Comparison of ENCODE assay signal across 10 mouse cellular contexts in the genomic region with DNA sequence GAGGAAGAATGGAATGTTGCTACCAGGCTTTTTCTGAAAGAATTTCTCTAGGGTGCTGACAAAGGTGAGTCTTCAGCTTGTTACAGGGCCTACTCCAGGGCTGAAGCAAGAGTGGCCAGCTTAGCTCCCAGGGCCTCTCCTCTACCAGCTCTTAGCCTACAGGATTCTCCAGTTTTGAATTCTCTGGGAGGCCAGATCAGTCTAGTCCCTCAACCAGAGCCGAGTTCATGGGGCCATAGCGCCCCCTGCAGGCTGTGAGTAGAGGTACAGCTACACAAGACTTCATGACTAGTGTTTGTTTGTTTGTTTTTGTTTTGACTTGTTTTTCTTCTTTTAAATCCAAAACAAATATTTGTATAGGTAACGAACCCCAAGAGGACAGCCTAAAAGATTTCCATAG.
A peak's percentile ranks its signal among the peaks of the same experiment; 100 is the strongest.
DNase-seq lines count a peak whose midpoint lies in the region; ATAC-seq lines count a peak whose summit lies in the region.
"Had no signal": no experiment of that assay in that cellular context is flagged by ENCODE, and none has a peak within 500 bp of the region (broad histone marks: within the 10 kb centered on the region; RNA-seq: fewer than 3 reads in every experiment).

No protein-coding gene starts in this region.

- no peaks in the 10 kb centered on the region for H3K36me3 ChIP-seq in kidney, embryonic 15.5 days
- H3K36me3 ChIP-seq: limb, embryonic 12.5 days; stomach, embryonic 15.5 days had no signal

- peak; percentile 23 for DNase-seq in kidney, adult 18-20 months
- DNase-seq in adrenal gland, adult 2 months = peak; percentile 33
- DNase-seq in embryo, embryonic 9.5 days (ENCODE audit: extremely low spot score) = peak; percentile 51
- peak; percentile 23 to 28 for DNase-seq in left cerebral cortex, postnatal 36 days (ENCODE audit: low spot score in 2 of 2)
- peak; percentile 34 to 58 for DNase-seq in right cerebral cortex, postnatal 10 days (ENCODE audit: low spot score in 2 of 2)

- intact Hi-C loops in left cerebral cortex, postnatal 36 days (cut with DNase I) = loop anchor here (1.0 to 5.0 kb wide), 2 partner anchors 161 to 265 kb away; a partner anchor contains a TSS

- ATAC-seq in kidney, embryonic 15.5 days (replicated peaks; ENCODE audit: low FRiP score) = no peak
- ATAC-seq in CD4-positive, CD25-positive, alpha-beta regulatory T cell, adult 4 months = peak; percentile 72
- ATAC-seq in activated CD4-positive, CD25-positive, alpha-beta regulatory T cell, adult 4 months = no peak

- no peak overlapping the region for H3K4me3 ChIP-seq in kidney, embryonic 15.5 days (replicated peaks)
- H3K4me3 ChIP-seq: limb, embryonic 12.5 days; stomach, embryonic 15.5 days had no signal

- H3K9ac ChIP-seq in kidney, embryonic 15.5 days = no peak overlapping the region
- H3K9ac ChIP-seq: limb, embryonic 12.5 days; stomach, embryonic 15.5 days had no signal

- H3K27me3 ChIP-seq in kidney, embryonic 15.5 days = no peaks in the 10 kb centered on the region
- H3K27me3 ChIP-seq: stomach, embryonic 15.5 days had no signal

- 0 out of 2 replicates have a peak, but pooled peaks cover 3% of the 10 kb centered on the region for H3K4me1 ChIP-seq in kidney, embryonic 15.5 days
- H3K4me1 ChIP-seq: limb, embryonic 12.5 days; stomach, embryonic 15.5 days had no signal

- WGBS in kidney, embryonic 15.5 days = 14% methylated on average over 3 of the region's 3 CpGs

- H3K27ac ChIP-seq in kidney, embryonic 15.5 days = no peak overlapping the region
- H3K27ac ChIP-seq: limb, embryonic 12.5 days; stomach, embryonic 15.5 days had no signal

- no peaks in the 10 kb centered on the region for H3K9me3 ChIP-seq in kidney, embryonic 15.5 days (replicated peaks)
- H3K9me3 ChIP-seq: limb, embryonic 12.5 days; stomach, embryonic 15.5 days had no signal

- H3K4me2 ChIP-seq in kidney, embryonic 15.5 days = no peak overlapping the region
- H3K4me2 ChIP-seq: limb, embryonic 12.5 days; stomach, embryonic 15.5 days had no signal
